Mouse (Mus musculus) neural tube, embryonic 13.5 days (tissue): ENCODE measurements at regions not wholly inside any gene's neighbourhood (a gene's known extent, or its start where the extent isn't known, plus 50 kb on each side); places are given as distances from the start of the nearest gene placed in this dataset.

Experiments used
- ATAC-seq: fragments of 200-750 bp; cut with Nextera tagmentation; 2 replicates; pipeline ENCODE4 v1.8.0; 2017; ENCODE audit warnings: low read depth, mild to moderate bottlenecking, moderate TSS enrichment, moderate library complexity
- H3K27ac ChIP-seq: fragments of 300-500 bp; sonication (generic); replicated peaks from 2 replicates; pipeline ENCODE4 v1.5.1; 2015; ENCODE audit warnings: moderate library complexity, mild to moderate bottlenecking, inconsistent platforms
- H3K27me3 ChIP-seq: fragments of 300-500 bp; sonication (generic); 2 replicates; pipeline ENCODE4 v1.6.1; 2015; ENCODE audit warnings: mild to moderate bottlenecking, inconsistent platforms
- H3K36me3 ChIP-seq: fragments of 300-500 bp; sonication (generic); 2 replicates; pipeline ENCODE4 v1.6.1; 2015; ENCODE audit warnings: mild to moderate bottlenecking, inconsistent platforms
- H3K4me1 ChIP-seq: fragments of 300-500 bp; sonication (generic); replicated peaks from 2 replicates; pipeline ENCODE4 v1.6.1; 2015; ENCODE audit warnings: inconsistent platforms
- H3K4me2 ChIP-seq: fragments of 300-500 bp; sonication (generic); 2 replicates; pipeline ENCODE4 v1.6.1; 2015; ENCODE audit warnings: inconsistent platforms, mild to moderate bottlenecking, moderate library complexity
- H3K4me3 ChIP-seq: fragments of 300-500 bp; sonication (generic); 2 replicates; pipeline ENCODE4 v1.5.1; 2015; ENCODE audit warnings: mild to moderate bottlenecking, inconsistent platforms
- H3K9ac ChIP-seq: fragments of 300-500 bp; sonication (generic); 2 replicates; pipeline ENCODE4 v1.6.1; 2015; ENCODE audit warnings: moderate library complexity, mild to moderate bottlenecking, inconsistent platforms
- H3K9me3 ChIP-seq: fragments of 300-500 bp; sonication (generic); 2 replicates; pipeline ENCODE4 v1.6.1; 2016; ENCODE audit warnings: inconsistent platforms
- whole genome bisulfite sequencing: fragments of 180-500 bp; shearing (Covaris S2); methylation state at CpG from one replicate; pipeline ENCODE4 v1.1.7; 2015; 5-methylcytosine and 5-hydroxymethylcytosine counted together

- Histone ChIP-seq H3K4me3 (no peak overlapping the region), H3K36me3 (no peaks in the 10 kb centered on the region), H3K9ac (no peak overlapping the region), H3K9me3 (no peaks in the 10 kb centered on the region), H3K4me1 (no peaks in the 10 kb centered on the region), H3K27me3 (no peaks in the 10 kb centered on the region), H3K4me2 (no peak overlapping the region), H3K27ac (no peak overlapping the region)
- ATAC-seq, result no peak
- WGBS, result 48% methylated on average over 10 of the region's 10 CpGs
Observed at GRCm38 (mm10) chr3:153072200-153072919, 90.3 kb upstream of the St6galnac5 start.

- Histone ChIP-seq H3K4me2 (no peak overlapping the region), H3K9ac (no peak overlapping the region), H3K9me3 (no peaks in the 10 kb centered on the region), H3K27me3 (no peaks in the 10 kb centered on the region), H3K27ac (no peak overlapping the region), H3K4me3 (no peak overlapping the region), H3K36me3 (no peaks in the 10 kb centered on the region), H3K4me1 (no peaks in the 10 kb centered on the region)
- WGBS, result 81% methylated on average over 8 of the region's 8 CpGs
- ATAC-seq, result no peak
Observed at GRCm38 (mm10) chr3:153071549-153071948, 89.5 kb upstream of the St6galnac5 start.

GRCm38 (mm10) chr3:153071123-153071522, 89.1 kb upstream of the St6galnac5 start:
- no peak overlapping the region for H3K9ac ChIP-seq
- no peak for ATAC-seq
- no peaks in the 10 kb centered on the region for H3K9me3 ChIP-seq
- no peak overlapping the region for H3K27ac ChIP-seq
- H3K4me2 ChIP-seq, result no peak overlapping the region
- WGBS, result 85% methylated on average over 3 of the region's 3 CpGs
- H3K36me3 ChIP-seq, result no peaks in the 10 kb centered on the region
- H3K4me1 ChIP-seq, result no peaks in the 10 kb centered on the region
- no peak overlapping the region for H3K4me3 ChIP-seq
- H3K27me3 ChIP-seq, result no peaks in the 10 kb centered on the region

- Histone ChIP-seq H3K27ac (no peak overlapping the region), H3K4me2 (no peak overlapping the region), H3K4me1 (no peaks in the 10 kb centered on the region), H3K9me3 (no peaks in the 10 kb centered on the region), H3K4me3 (no peak overlapping the region), H3K36me3 (no peaks in the 10 kb centered on the region), H3K27me3 (no peaks in the 10 kb centered on the region), H3K9ac (no peak overlapping the region)
- WGBS, result 75% methylated on average over 3 of the region's 3 CpGs
- no peak for ATAC-seq
Observed at GRCm38 (mm10) chr3:153065890-153066289, 83.8 kb upstream of the St6galnac5 start.

GRCm38 (mm10) chr3:153053163-153053562, 71.1 kb upstream of the St6galnac5 start:
- Histone ChIP-seq H3K4me2 (no peak overlapping the region), H3K4me1 (no peaks in the 10 kb centered on the region), H3K9ac (no peak overlapping the region), H3K36me3 (no peaks in the 10 kb centered on the region), H3K27me3 (no peaks in the 10 kb centered on the region), H3K4me3 (no peak overlapping the region), H3K27ac (no peak overlapping the region), H3K9me3 (no peaks in the 10 kb centered on the region)
- WGBS, result 97% methylated on average over 3 of the region's 3 CpGs
- no peak for ATAC-seq

- no peak for ATAC-seq
- no peaks in the 10 kb centered on the region for H3K4me1 ChIP-seq
- no peak overlapping the region for H3K9ac ChIP-seq
Observed at GRCm38 (mm10) chr3:153051566-153051965, 69.5 kb upstream of the St6galnac5 start.

GRCm38 (mm10) chr3:153045328-153045727, 63.3 kb upstream of the St6galnac5 start:
- 94% methylated on average over 2 of the region's 2 CpGs for WGBS

More at GRCm38 (mm10) chr3:153051566-153051965, 69.5 kb upstream of the St6galnac5 start:
- no peak overlapping the region for H3K4me2 ChIP-seq
- peaks cover 9% of the 10 kb centered on the region; the same call in 1 of the 2 replicates for H3K9me3 ChIP-seq
- H3K36me3 ChIP-seq, result no peaks in the 10 kb centered on the region
- no peaks in the 10 kb centered on the region for H3K27me3 ChIP-seq
- H3K4me3 ChIP-seq, result no peak overlapping the region
- no peak overlapping the region for H3K27ac ChIP-seq

GRCm38 (mm10) chr3:153033980-153034379, 51.9 kb upstream of the St6galnac5 start:
- H3K9me3 ChIP-seq, result no peaks in the 10 kb centered on the region

More at GRCm38 (mm10) chr3:153045328-153045727, 63.3 kb upstream of the St6galnac5 start:
- Histone ChIP-seq H3K27ac (no peak overlapping the region), H3K4me2 (no peak overlapping the region), H3K9me3 (peaks cover 9% of the 10 kb centered on the region; the same call in 1 of the 2 replicates), H3K9ac (no peak overlapping the region), H3K4me1 (no peaks in the 10 kb centered on the region), H3K36me3 (no peaks in the 10 kb centered on the region), H3K27me3 (no peaks in the 10 kb centered on the region), H3K4me3 (no peak overlapping the region)
- ATAC-seq, result no peak

More at GRCm38 (mm10) chr3:153033980-153034379, 51.9 kb upstream of the St6galnac5 start:
- Histone ChIP-seq H3K36me3 (no peaks in the 10 kb centered on the region), H3K9ac (no peak overlapping the region), H3K27me3 (no peaks in the 10 kb centered on the region), H3K27ac (no peak overlapping the region), H3K4me3 (no peak overlapping the region), H3K4me1 (no peaks in the 10 kb centered on the region), H3K4me2 (no peak overlapping the region)
- ATAC-seq, result no peak
- 92% methylated on average over 6 of the region's 6 CpGs for WGBS
